Mouse (Mus musculus) 3T3-L1 (cell line): ENCODE measurements around the gene Usf1.
A peak's percentile ranks its signal among the peaks of the same experiment; 100 is the strongest.

Source experiments
- DNase-seq: peaks from one replicate; pipeline ENCODE4 v3.0.0-alpha.2; 2015; ENCODE audit warnings: low read depth, low spot score

Usf1 gene

DNA sequence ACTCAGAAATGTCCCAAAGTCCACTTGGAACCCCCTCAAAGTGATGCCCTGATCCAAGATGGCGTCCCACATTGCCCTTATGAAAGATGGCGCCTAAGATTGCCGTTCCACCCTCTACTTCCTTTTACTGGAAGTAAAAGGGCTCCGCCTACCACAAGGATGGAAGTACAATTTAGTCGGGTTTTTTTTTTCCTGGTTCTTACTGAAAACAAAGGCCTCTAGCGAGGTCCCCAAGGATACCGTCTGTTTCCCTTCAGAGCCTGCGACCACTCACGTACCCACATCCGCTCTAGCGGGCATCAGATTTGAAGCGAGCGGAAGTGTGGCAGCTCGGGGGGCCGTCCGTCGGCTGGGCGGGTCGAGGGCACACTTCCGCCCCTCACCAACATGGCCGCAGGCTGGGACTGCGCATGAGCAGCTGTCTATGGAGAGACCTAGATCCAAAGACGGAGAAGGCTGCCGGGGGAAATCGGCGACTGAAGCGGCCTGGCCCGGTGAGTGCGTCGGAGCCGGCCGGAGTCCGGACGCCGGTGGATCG lies at the start of gene Usf1:
TSS of gene Usf1 (plus strand) at position 367 of the 538 bp plus-strand sequence.
- DNase-seq = peak; percentile 96

DNA sequence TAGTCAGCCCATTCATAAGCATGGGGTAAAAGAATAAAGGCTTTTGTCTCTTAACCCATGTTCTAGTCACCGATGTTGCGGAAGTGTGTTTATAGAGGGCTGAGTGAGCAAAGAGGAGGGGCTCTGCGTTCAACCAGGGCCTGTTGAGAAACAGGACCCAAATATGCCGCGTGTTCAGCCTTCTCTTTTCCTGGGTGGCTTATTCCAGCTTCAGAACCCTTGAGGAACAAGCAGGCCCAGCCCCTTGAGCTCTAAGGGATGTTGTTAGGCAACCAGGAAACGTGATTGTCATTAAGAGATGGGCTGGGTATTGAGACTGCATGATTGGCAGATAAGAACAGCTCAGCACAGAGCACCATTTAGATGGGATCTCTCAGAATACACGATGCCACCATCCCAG lies 45.2 kb upstream of the Usf1 start:
- DNase-seq = no peak

DNA sequence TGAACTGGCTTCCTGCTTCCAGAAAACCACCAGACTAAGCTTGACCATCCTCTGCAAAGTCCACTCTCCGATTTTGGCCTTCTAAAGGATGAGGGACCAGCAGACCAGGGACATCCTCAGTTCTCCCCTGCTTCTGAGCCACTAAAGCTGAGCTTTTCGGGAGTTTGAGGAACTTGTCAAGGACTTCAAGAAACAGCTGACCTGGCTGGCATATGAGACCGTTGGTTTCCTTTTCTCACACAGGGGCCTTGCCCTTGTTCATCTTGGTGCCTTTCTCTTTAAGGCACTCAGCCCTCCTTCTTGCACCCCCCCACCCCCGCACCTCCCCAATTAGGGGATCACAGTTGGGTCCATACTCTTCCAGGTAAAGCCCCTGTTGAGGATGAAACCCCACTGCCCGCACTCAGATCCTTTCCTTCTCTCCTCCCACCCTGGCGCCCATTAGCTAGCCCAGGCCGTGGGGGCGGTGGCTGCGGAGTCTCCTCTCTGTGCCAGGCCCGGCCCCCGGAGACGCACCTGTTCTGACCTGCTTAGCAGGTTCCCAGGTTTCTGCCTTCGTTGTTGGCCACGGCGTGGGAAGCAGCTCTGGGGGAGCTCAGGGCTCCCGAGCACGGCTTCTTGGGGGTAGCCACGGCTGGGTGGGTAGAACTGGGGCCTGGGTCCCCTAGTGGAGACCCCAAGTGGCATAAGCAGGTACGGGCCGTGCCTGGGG lies 41.1 kb upstream of the Usf1 start, which contains the start of gene Nectin4:
TSS of gene Nectin4 (plus strand) at position 255 of the 712 bp plus-strand sequence.
- no peak for DNase-seq

GRCm38 (mm10) chr1:171372880-171373279 lies 38.2 kb upstream of the Usf1 start:
- DNase-seq = no peak

DNA sequence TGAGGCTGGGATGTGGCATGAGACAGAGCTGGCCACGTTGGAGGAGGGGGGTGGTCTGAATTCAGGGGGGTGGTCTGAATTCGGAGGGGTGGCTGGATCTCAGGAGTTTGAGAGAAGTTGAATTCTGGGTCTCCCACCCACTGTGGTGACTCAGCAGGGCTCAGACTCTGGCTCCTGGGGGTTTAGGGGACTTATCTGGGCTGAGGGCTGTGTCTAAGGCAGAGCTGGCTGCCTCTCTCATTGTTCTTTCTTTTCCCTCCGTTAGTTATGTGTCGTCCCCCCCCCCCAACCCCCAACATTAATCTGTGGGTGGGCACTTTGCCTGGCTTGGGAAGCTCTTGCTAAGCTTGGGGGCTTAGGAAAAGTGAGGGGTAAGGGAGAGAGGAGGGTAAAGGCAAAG lies 37.2 kb upstream of the Usf1 start:
- DNase-seq = no peak

DNA sequence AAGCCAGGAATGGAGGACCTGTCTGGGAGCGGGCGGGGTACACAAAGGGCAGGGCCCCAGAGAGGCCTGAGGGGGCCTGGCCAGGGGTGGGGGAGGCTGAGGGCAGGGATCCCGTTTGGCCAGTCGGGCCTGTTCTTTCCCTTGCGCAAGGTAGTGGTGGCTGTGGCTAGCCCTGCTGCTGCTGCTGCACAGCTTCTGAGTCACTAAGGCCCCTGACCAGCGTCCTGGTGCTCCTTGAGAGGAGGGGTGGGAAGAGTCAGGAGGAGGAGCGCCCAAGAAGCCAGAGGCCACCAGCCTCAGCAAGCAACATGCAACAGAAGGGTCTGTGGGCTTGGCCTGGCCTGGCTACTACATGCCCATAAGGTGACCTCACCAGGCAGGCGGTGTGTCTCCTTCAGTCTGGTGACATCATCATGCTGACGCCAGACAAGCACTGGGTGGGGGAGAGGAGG lies 35.4 kb upstream of the Usf1 start:
- peak; percentile 81 for DNase-seq

DNA sequence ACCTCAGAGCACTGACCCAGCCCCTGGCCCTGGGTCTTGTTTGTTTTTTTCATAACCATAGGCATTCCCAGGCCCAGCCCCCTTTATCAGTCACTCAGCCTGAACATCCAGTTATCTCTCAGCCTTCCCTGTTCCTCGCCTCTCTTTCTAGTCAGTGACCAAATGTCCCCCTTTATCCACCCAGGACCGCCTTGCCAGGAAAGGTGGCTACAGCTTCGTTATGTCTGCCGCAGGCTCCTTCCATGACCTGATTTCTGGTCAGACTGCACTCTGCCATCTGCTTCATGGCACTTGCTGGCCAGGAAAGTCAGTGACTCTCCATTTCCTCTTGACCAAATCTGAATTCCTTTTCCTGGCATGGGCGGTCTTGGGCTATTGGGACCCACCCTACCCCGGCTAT lies 32.8 kb upstream of the Usf1 start:
- DNase-seq = no peak

- DNase-seq = no peak
Measured at GRCm38 (mm10) chr1:171379935-171380599, 31.0 kb upstream of the Usf1 start.

GRCm38 (mm10) chr1:171382096-171382620 lies 29.0 kb upstream of the Usf1 start:
- no peak for DNase-seq

DNA sequence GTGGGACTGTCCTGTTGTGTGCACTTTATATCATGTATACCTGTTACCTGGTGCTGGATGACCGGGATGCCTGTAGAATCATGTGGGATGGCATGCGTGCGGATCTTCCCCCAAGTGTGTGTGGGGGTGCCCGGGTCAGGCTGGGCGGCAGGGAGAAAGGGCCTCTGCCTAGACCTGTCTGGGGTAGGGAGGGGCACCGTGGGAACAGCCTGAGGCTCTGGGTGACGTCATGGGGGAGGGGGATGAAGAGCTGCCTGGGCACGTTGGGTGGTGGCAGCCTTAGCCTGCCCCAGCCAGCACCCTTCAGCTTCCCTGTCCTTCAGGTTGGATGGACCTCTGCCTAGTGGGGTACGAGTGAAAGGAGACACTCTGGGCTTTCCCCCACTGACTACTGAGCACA lies 26.8 kb upstream of the Usf1 start:
- no peak for DNase-seq

- DNase-seq = no peak
Measured at GRCm38 (mm10) chr1:171385171-171385570, 25.9 kb upstream of the Usf1 start.

DNA sequence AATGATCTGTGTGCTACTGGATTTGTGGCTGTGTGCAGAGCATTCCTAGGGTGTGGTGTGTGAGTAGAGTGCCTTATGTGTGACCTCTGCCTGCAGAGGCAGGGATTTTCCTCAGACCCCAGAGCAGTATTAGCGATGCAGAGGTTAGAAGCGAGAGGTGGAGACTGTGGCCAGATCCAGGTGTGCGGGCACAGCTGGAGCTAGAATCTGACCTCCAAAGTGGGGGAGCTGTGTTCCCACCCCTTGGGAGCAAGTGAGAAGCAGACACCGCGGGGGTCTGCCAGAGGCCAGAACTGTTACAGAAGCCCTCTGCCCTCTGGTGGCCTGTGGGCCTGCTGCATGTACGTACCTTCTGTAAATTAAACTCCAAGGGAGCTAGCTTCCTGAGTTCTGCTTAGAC lies 24.0 kb upstream of the Usf1 start:
- DNase-seq = peak; percentile 43

- no peak for DNase-seq
Measured at GRCm38 (mm10) chr1:171388376-171389102, 22.6 kb upstream of the Usf1 start, which contains the start of gene Arhgap30. Gene Arhgap30, plus strand, starts transcription at chr1:171388954.

- DNase-seq = no peak
Measured at GRCm38 (mm10) chr1:171390101-171390500, 21.0 kb upstream of the Usf1 start.

- no peak for DNase-seq
Measured at GRCm38 (mm10) chr1:171401821-171402220, 9.3 kb upstream of the Usf1 start.

GRCm38 (mm10) chr1:171402991-171403390 lies 8.1 kb upstream of the Usf1 start:
- DNase-seq = no peak

- no peak for DNase-seq
Measured at GRCm38 (mm10) chr1:171407263-171407662, 3.9 kb upstream of the Usf1 start.

DNA sequence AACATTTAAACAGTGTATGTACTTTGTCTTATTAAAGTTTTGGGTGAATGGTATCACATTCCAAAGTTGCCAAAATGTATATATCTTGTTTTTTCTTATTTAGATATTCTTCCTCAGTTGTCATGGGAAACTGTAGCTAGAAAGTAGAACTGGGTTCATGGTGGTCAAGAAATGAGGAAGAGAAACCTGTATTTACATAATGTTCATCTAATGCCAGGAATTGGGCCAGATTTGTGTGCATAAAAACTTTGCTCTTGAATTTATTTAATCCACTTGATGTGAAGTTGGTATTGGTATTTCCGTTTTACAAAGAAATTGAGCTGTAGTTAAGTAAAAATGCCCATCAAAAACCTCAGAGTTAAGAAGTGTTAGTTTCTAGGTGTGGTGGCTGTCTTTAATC lies 882 bp upstream of the Usf1 start:
- DNase-seq = no peak

DNA sequence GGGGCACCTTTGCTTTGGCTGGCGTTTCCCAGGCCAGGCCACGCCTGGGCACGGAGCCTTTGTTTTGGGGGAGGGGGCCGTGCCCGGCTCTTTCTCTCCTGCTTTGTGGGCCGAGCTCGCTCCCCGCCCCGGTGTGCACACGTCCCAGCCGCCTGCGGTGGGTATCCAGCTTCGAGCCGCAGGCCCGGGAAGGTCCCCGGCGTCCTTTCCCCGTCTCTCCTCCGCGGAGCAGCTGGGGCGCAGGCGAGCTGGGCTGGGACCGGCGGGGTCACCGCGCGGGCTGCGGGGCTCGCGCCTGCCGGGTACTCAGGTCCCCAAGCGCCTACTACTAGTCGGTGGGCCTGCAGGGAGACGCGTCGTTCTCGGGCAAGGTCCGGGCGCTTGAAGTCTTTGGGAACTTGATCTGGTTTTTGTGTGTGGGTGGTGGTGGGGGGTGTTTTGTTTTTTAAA lies 404 bp downstream of the Usf1 start:
- no peak for DNase-seq

DNA sequence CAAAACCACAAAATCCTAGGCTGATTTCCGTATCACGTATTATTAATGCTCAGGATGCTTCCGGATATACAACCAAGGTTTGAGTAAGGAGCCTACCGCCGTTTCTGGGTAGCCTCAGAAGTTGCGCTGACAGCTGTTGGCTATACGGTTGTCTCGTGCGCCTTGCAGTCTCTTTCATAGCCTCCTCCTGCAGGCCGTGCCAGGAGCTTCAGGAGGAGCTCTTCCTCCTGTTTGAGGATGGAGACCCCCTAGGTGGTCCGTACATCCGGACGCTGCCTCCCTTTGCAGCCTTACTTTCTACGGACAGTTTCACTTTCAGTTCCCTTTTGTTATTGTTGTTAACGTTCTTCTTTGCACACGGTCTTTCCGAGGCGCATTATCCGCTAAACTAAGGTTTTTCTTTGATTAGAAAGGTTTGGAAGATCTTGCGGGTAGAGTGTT lies 908 bp downstream of the Usf1 start:
- peak; percentile 60 for DNase-seq

DNA sequence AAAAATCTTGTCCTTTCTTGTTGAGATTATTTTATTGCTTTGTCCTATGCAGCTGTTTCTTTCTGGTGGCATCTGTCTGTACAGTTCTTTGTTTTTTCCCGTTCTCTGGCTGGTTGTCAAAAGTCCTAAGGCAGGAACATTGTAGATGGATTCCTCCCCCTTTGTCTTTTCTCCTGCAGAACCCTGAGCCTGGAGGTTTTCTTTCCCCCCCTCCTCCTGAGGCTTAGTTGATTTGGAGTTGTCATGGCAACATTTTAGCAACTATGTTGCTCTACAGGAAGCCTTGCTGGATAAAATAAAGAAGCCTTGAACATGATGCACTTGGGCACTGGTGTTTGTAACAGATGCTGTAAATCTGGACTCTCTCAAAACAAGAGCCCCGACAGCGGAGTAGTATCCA lies 1.3 kb downstream of the Usf1 start:
- peak; percentile 63 for DNase-seq

DNA sequence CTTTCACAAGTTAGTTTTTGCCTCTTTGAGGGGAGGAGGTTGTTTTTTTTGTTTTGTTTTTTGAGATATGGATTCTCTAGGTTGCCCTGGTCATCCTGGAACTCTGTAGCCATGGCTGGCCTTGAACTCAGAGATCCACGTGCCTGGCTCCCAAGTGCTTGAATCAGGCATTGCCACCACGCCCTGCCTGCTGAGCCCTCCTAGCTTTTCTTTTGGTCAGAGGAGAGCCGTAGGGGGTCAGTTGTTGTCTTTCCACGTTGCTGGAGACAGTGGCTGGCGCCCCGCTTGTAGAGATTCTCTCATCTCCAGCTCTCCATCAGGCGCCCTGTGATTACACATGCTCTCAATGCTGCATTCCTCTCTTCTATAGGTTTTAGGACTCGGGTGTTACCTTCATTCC lies 2.5 kb downstream of the Usf1 start:
- no peak for DNase-seq
